Comparison of ENCODE assay signal across 9 mouse cellular contexts in the genomic region with DNA sequence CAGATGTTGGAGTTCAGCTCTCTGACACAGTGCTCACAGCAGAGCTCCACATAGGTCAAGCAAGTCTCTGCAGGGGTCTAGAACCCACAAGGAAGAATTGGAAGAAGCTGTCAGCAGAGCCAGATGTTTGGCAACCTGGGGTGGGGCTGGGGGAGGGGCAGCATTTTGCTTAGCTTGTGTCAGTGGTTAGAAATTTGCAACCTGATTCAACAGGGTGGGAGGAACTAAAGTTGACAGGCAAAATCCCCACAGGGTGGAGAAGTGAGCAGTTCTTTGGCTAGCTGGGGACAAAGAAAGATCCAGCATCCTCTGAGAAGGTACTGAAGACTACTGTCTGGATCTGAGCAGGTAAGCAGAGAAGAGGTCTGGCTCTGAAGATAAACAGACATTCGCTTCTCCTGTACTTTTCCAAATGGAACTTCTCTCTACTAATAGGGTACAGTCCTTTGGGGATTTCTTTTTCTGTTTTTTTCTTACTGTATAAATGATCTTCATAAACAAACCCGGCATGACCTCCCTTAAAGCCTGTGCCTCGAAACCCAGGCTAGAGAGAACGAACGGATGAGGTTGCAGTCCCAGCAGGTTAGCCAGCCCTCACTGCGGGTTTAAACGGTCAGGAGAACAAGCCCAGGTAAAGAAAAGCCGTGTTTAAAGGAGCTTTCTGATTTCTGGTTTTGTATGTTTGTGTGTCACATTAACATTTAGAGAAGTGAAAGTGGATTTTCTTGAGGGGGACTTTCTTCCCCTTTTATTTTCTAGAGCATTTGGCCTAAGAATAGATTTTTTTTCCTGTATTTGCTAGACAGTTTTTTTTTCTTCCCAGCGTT. TPM values are rescaled to one million over a fixed set of nuclear protein-coding genes. Genes with fewer than 3 reads are reported as not detected.
DNase-seq lines count a peak whose midpoint lies in the region; TF ChIP-seq lines count a peak whose summit lies in the region.
"Had no signal": no experiment of that assay in that cellular context is flagged by ENCODE, and none has a peak within 500 bp of the region (broad histone marks: within the 10 kb centered on the region; RNA-seq: fewer than 3 reads in every experiment).

TSS of gene Kynu (plus strand) at position 268 of the 827 bp plus-strand sequence.

- H3K9ac ChIP-seq in CH12.LX (ENCODE audit: insufficient read depth, low read depth), result peak within 1 kb of the TSS; percentile 68

- TF ChIP-seq EP300 in CH12.LX (IDR thresholded peaks at IDR 0.05; ENCODE audit: low read length), result peak; percentile 85

- peaks cover 0 to 6% of the 10 kb centered on the region in 2 experiments for H3K36me3 ChIP-seq in CH12.LX (replicated peaks in 1 of 2; ENCODE audit: control insufficient read depth in 1 of 2, insufficient read depth in 1 of 2, low read length in 1 of 2)
- H3K36me3 ChIP-seq: heart, embryonic 10.5 days had no signal

- H3K27ac ChIP-seq in CH12.LX (ENCODE audit: insufficient read depth, low read depth), result peak within 1 kb of the TSS; percentile 88
- H3K27ac ChIP-seq: heart, embryonic 10.5 days had no signal

- peak within 1 kb of the TSS; percentile 90 for H3K4me2 ChIP-seq in CH12.LX (ENCODE audit: insufficient read depth, low read depth, poor library complexity, severe bottlenecking)

- peak in 1 of 2 experiments; percentile 50; a peak in 2 of 4 replicates for TF ChIP-seq CTCF in CH12.LX (conservative IDR thresholded peaks at IDR 0.05 in 1 of 2, IDR thresholded peaks at IDR 0.05 in 1 of 2; ENCODE audit: low read depth in 2 of 2, low read length in 2 of 2)

- H3K27me3 ChIP-seq in CH12.LX (replicated peaks), result no peaks in the 10 kb centered on the region

- peaks cover 10 to 24% of the 10 kb centered on the region in 2 experiments for H3K4me1 ChIP-seq in CH12.LX (ENCODE audit: control insufficient read depth in 1 of 2, insufficient read depth in 2 of 2)
- H3K4me1 ChIP-seq: heart, embryonic 10.5 days had no signal

- H3K9me3 ChIP-seq in CH12.LX (replicated peaks; ENCODE audit: low read length), result no peaks in the 10 kb centered on the region
- H3K9me3 ChIP-seq: heart, embryonic 10.5 days had no signal

- TF ChIP-seq RAD21 in CH12.LX (IDR thresholded peaks at IDR 0.05; ENCODE audit: low read depth, low read length), result peak; percentile 55

- TF ChIP-seq POLR2A in CH12.LX (IDR thresholded peaks at IDR 0.05; ENCODE audit: low read depth, low read length), result peak; percentile 72

- dilution Hi-C loops in CH12.LX (cut with MboI; ENCODE audit: extremely low pct_ligation_motif_present, extremely low pct_unique_long_range_greater_than_20kb, low sequenced_read_pairs), result no loop called here

- DNase-seq in CH12.LX (ENCODE audit: extremely low read depth) (peak; percentile 93), ZHBTc4 (ENCODE audit: low read depth, low spot score) (peak; percentile 42)
- DNase-seq in kidney, adult 9 months, result peak; percentile 61
- peak; percentile 32 for DNase-seq in lung, postnatal 36 days
- DNase-seq in layer of hippocampus, postnatal 25 days (ENCODE audit: extremely low spot score in 1 of 2, low spot score in 1 of 2), result no peak
- no peak for DNase-seq in T-cell, adult 2 months (ENCODE audit: low spot score)
- no peak for DNase-seq in right cerebral cortex, adult 18-20 months
- no peak for DNase-seq in left cerebral cortex, postnatal 14 days (ENCODE audit: low spot score in 2 of 2)

- H3K79me2 ChIP-seq in CH12.LX (replicated peaks; ENCODE audit: control insufficient read depth, extremely low read depth, insufficient read depth, poor library complexity, severe bottlenecking), result peaks cover 14% of the 10 kb centered on the region

- peak within 1 kb of the TSS; percentile 59 to 78 (median 71) for H3K4me3 ChIP-seq in CH12.LX (replicated peaks in 1 of 3; ENCODE audit: low read depth in 2 of 3, low read length in 2 of 3, poor library complexity in 1 of 3)
- H3K4me3 ChIP-seq: heart, embryonic 10.5 days had no signal

- in situ Hi-C loops in CH12.LX (cut with MboI; ENCODE audit: low pct_ligation_motif_present, low pct_unique_long_range_greater_than_20kb, low sequenced_read_pairs), result no loop called here

- intact Hi-C loops in left cerebral cortex, postnatal 14 days (cut with DNase I), result no loop called here

TF ChIP-seq in CH12.LX, 34 proteins besides CTCF, POLR2A, EP300 and RAD21:
- peak; percentile 47 for TF ChIP-seq SMC3 (IDR thresholded peaks at IDR 0.05; ENCODE audit: low read depth, low read length)
- TF ChIP-seq BHLHE40 (IDR thresholded peaks at IDR 0.05; ENCODE audit: low read depth, low read length), result peak; percentile 41
- TF ChIP-seq NELFE (IDR thresholded peaks at IDR 0.05; ENCODE audit: low read depth, low read length), result peak; percentile 86
- 0 out of 2 replicates have a peak, but pooled peaks have one; percentile 40 for TF ChIP-seq MAZ (IDR thresholded peaks at IDR 0.05; ENCODE audit: low read depth, low read length)
- TF ChIP-seq NRF1 (IDR thresholded peaks at IDR 0.05; ENCODE audit: low read depth, low read length), result no peak
- TF ChIP-seq ZMIZ1 (IDR thresholded peaks at IDR 0.05; ENCODE audit: low read depth, low read length), result peak; percentile 70; the same call in 1 of the 2 replicates
- TF ChIP-seq ZNF384 (IDR thresholded peaks at IDR 0.05; ENCODE audit: low read depth, low read length), result peak; percentile 86
- TF ChIP-seq MXI1 (IDR thresholded peaks at IDR 0.05; ENCODE audit: low read depth, low read length), result peak; percentile 65; the same call in 1 of the 2 replicates
- no peak for TF ChIP-seq E2F4 (IDR thresholded peaks at IDR 0.05; ENCODE audit: insufficient replicate concordance, low read depth, low read length)
- no peak for TF ChIP-seq ZKSCAN1 (IDR thresholded peaks at IDR 0.05; ENCODE audit: borderline replicate concordance, low read depth, low read length)
- TF ChIP-seq TCF12 (IDR thresholded peaks at IDR 0.05; ENCODE audit: low read depth, low read length), result peak; percentile 68; the same call in 1 of the 2 replicates
- TF ChIP-seq CHD2 (IDR thresholded peaks at IDR 0.05; ENCODE audit: low read length), result peak; percentile 77
- no peak for TF ChIP-seq UBTF (IDR thresholded peaks at IDR 0.05; ENCODE audit: low read depth, low read length)
- no peak for TF ChIP-seq JUN (IDR thresholded peaks at IDR 0.05; ENCODE audit: insufficient read depth, low read depth, low read length)
- TF ChIP-seq MEF2A (IDR thresholded peaks at IDR 0.05; ENCODE audit: borderline replicate concordance, low read depth, low read length), result peak; percentile 92
- peak; percentile 92 for TF ChIP-seq TBP (conservative IDR thresholded peaks at IDR 0.05; ENCODE audit: low read depth, low read length)
- 0 out of 2 replicates have a peak, but pooled peaks have one; percentile 48 for TF ChIP-seq MAFK (IDR thresholded peaks at IDR 0.05; ENCODE audit: insufficient replicate concordance, low read length)
- no peak for TF ChIP-seq USF2 (conservative IDR thresholded peaks at IDR 0.05; ENCODE audit: low read depth, low read length)
- TF ChIP-seq IRF4 (IDR thresholded peaks at IDR 0.05; ENCODE audit: low read depth, low read length), result peak; percentile 94
- no peak; the same call in 1 of the 2 replicates for TF ChIP-seq CHD1 (IDR thresholded peaks at IDR 0.05; ENCODE audit: low read depth, low read length)
- TF ChIP-seq RCOR1 (conservative IDR thresholded peaks at IDR 0.05; ENCODE audit: low read depth, low read length), result peak; percentile 10
- TF ChIP-seq KAT2A (IDR thresholded peaks at IDR 0.05; ENCODE audit: insufficient replicate concordance, low read length), result no peak
- no peak for TF ChIP-seq USF1 (IDR thresholded peaks at IDR 0.05; ENCODE audit: low read depth, low read length)
- no peak for TF ChIP-seq GABPA (IDR thresholded peaks at IDR 0.05; ENCODE audit: insufficient replicate concordance, low read depth, low read length)
- peak; percentile 39; the same call in 1 of the 2 replicates for TF ChIP-seq ELF1 (IDR thresholded peaks at IDR 0.05; ENCODE audit: low read depth, low read length)
- no peak for TF ChIP-seq ZC3H11A (IDR thresholded peaks at IDR 0.05; ENCODE audit: low read depth, low read length)
- no peak for TF ChIP-seq PAX5 (IDR thresholded peaks at IDR 0.05; ENCODE audit: low read length)
- no peak for TF ChIP-seq HCFC1 (IDR thresholded peaks at IDR 0.05; ENCODE audit: low read depth, low read length)
- TF ChIP-seq JUND (conservative IDR thresholded peaks at IDR 0.05; ENCODE audit: low read depth, low read length), result no peak
- no peak; the same call in 1 of the 2 replicates for TF ChIP-seq SIN3A (IDR thresholded peaks at IDR 0.05; ENCODE audit: low read length)
- TF ChIP-seq ETS1 (conservative IDR thresholded peaks at IDR 0.05; ENCODE audit: low read depth, low read length), result peak; percentile 77
- TF ChIP-seq POLR2AphosphoS2 (IDR thresholded peaks at IDR 0.05; ENCODE audit: low read depth, low read length), result no peak
- 0 out of 2 replicates have a peak, but pooled peaks have one; percentile 28 for TF ChIP-seq MYC (IDR thresholded peaks at IDR 0.05; ENCODE audit: low read depth, low read length)
- peak; percentile 59 for TF ChIP-seq MAX (IDR thresholded peaks at IDR 0.05; ENCODE audit: low read length)

RNA-seq across cellular contexts. Expression of gene Kynu, which starts in this region (rescaled TPM):
- 31.2 and 42.4 TPM in 2 replicates for total RNA-seq in CH12.LX (2012; rRNA removed)
- 106 and 119 TPM in 2 replicates for total RNA-seq in CH12.LX (2014; rRNA removed)
- polyA plus RNA-seq in CH12.LX (2012; ENCODE audit: insufficient read length, low read depth), result 77.6 and 88.1 TPM in 2 replicates
- not detected for total RNA-seq in layer of hippocampus, postnatal 25 days (2021)
- total RNA-seq in left cerebral cortex, postnatal 14 days (2021), result not detected

Comparison
In these comparisons a context has a peak if more than half of its experiments do, and no peak if none do; other contexts are left out.
1. RNA of gene Kynu (total RNA-seq): 31.2 to 119 TPM in CH12.LX; not detected in left cerebral cortex, postnatal 14 days and not detected in layer of hippocampus, postnatal 25 days; every median in the first group is over 10 times any median in the second.
2. DNase-seq: peak in CH12.LX (single experiment), ZHBTc4 (single experiment), kidney, adult 9 months (single experiment) and lung, postnatal 36 days (single experiment); none in layer of hippocampus, postnatal 25 days (0 of 2), T-cell, adult 2 months (single experiment), right cerebral cortex, adult 18-20 months (single experiment) and left cerebral cortex, postnatal 14 days (0 of 2).